Mouse (Mus musculus) embryo, embryonic 10 days (tissue): ENCODE data around the gene Shank2.

Source experiments
- DNase-seq: peaks from one replicate; pipeline ENCODE4 v3.0.0-alpha.2; 2015; ENCODE audit warnings: low spot score

Shank2 gene

DNA sequence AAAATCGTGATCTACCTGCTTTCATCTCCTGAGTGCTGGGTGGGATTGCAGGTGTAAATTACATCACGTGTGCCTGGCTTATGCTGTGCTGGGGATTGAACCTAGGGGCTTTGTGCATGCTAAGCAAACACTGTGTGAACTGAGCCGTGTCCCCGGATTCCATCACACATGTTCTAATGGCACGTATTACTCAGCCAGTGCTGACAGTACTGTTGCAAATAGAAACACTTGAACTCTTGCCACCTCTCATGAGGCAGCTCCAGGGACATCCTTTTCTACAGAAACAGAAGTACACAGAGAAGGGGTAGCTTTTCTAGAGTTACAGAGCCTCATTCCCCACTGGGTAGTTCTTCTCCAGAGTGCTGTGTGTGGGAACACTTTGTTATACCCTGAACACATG, 168.5 kb downstream of the Shank2 start:
- no peak for DNase-seq

DNA sequence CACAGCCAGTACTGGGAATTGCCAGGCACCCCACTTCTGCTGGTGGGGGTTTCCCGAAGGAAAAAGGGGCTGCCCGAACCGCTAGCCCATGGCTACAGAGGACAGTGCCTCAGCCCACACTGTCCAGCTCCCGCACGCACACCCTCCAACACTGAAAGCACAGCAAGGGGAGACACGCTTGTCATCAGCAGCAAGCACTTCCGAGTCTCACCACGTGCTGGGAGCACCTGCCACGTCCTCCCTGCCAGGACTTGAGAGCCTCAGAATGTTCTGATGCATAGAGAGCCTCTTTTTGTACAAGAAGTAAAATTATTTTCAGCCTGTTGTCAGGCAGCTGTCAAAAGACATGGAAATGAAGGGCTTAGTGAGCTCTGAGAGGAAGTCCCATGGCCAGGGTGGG, 169.0 kb downstream of the Shank2 start:
- no peak for DNase-seq

DNA sequence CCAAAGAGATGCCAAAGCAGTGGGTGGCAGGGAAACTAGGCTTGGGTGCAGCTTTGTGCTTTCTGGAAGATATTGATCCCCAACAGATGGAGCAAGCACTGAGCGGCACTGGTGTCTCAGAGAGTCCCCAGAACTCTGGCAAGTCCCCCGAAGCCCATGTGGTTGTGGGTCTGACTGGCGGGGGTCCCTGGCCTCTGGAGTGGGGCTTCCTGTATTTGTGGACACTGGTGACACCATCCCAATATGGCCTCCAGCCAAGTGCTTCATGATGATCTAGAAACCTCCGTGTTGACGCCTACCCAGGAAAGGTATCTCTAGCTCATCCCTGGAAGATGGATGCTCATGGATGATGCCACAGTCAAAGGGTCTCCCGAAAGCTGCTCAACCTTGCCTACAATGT, 172.1 kb downstream of the Shank2 start:
- no peak for DNase-seq

DNA sequence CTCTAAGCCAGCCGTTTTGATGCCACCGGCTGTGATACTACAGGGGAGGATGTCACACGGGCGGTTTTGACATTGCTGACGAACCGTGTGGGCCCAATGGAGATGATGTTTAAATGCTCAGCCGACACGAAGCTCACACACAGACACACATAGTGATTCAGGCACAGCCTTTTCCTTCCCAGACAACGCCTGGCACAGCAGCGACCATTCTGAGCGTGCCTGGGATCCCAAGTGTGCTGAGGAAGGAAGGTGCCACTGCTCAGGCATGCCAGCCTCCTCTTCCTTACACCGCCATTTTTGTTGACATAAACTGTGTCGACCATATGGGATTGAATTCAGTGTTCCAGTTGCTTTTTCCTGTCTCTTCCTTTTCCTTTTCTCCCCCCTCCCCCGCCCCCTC, 172.6 kb downstream of the Shank2 start:
- no peak for DNase-seq

DNA sequence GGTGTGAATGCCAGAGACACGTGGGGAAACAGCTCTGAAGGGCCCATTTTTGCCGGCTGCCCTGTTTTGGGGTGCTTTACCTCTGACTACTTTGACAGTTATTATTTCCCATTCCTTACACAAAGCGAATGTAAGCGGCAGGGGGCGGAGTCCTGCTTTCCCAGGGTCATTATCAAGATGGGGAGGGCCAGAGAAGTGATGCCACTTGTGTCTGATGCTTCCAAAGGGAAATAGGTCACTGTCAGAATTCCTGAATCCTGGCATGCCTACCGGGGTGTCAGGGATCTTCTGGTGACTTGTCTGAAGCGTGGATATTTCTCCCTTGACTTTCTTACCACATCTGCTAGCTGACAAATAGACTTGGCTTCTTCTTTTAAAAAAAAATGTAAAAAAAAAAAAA, 173.3 kb downstream of the Shank2 start:
- DNase-seq = no peak

DNA sequence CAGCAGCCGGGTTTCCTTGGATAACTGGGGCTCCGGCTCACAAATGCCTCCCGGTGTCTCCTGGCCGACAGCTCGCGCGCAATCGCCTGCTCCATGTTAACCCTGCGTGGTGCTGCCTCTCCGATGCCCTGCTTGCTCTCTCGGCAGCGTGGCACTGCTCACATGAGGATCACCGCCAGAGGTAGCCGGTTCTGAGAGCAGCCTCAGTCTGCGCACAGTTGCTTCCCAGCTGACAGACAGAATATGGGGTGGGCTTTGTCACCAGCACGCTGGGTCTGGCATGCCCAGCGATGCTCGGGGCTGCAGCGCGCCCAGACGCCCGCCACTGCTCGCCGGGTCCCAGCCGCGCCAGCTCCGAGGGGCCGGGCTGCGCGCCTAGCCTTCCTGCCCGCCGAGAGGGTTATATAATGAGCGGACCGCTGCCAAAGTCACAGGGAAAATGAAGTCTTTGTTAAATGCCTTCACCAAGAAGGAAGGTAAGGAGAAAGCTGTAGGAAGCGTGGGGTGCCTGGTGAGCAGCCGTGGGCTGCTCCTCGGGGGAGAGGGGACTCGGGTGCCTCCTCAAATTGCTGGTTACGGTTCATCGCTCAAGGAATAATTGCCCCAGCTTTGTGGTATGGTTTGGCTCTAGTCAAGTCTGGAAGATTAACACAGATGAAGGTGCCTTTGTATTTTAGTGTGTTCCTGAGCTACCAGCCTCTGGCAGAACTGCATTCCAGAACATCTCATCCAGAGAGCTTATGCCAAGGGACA, 173.9 kb downstream of the Shank2 start:
- DNase-seq = peak; percentile 32

DNA sequence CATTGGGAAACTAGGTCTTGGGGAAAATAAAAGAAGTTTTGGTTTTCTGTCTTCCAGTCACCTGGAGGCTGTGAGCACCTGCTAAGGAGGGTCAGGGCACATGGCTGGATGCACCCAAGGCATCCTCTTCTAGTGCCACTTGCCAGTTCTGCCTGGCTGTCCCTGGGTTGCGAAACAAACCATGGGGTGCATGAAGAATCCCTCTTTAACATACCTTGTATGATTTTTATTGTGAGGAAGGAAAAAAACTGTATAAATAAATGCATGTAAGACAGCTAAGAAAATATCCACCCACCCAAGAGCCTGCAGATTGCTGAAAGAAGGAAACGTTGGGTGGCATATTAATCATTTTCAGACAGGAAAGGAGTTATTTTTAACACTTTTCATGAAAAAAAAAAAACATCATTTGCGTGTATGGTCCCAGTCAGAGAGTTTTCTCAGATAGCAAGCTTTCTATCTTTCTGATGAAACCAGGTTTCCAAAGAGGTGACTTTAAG, 174.6 kb downstream of the Shank2 start:
- no peak for DNase-seq

DNA sequence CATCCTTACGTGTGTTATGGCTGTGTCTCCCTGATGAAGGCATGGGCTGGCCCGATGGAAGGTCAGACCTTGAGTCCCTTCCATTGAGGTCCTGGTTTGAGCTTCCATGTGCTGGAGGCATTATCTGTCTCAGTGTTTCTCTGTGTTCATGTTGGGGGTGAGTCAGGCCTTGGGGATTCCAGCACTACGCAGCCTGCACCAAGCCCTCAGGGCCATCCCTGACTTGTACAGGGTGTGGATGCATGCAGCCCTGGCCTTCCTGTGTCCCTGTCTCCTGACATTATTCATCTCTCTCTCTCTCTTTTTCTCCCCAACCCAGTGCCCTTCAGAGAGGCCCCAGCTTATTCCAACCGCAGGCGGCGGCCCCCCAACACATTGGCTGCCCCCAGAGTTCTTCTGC, 177.7 kb downstream of the Shank2 start:
- DNase-seq = no peak

DNA sequence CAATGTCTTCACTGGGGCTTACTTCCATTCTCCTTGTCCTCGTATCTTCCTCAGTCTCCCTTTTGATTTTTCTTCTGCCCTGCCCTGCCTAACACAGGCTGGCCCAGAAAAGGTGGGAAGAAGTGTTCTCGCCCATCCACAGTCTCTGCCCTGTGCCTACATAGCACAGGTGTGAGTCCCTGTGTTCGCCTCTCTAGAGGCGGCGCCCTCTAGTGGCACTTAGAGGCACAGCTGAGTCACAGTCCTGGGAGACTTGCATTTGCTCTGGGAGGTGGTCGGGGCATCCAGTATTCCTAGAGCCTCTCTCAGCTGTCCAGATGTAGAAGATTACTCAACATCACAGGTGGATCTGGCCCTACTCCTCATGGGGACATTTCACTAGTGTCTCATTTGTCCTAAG, 179.2 kb downstream of the Shank2 start:
- peak; percentile 84 for DNase-seq

DNA sequence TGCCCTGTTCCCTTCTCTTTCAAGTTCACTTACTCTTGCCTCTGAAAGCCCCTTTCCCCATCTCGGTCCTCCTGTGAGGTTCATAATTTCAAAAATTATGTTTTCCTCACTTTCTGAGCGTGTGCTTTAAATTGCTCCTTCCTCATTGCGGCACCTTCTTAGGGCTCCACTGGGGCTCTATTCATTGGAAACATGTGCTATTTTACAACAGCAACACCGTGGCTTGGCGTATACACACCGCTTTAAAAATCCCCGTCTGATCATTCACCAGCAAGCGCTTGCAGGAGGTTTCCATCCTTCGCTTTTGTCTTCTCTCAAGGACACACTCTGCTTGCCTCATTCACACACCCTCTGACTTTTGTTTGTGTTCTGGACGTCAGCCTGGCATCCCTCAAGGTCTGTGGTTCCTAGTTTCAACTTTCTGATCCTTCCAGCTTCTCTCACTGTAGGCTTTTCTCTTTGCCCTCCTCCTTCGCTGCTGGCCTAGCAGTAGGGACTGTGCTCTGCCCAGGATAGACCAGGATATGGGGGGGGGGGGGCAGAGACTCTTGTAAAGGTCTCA, 186.2 kb downstream of the Shank2 start:
- DNase-seq = no peak

DNA sequence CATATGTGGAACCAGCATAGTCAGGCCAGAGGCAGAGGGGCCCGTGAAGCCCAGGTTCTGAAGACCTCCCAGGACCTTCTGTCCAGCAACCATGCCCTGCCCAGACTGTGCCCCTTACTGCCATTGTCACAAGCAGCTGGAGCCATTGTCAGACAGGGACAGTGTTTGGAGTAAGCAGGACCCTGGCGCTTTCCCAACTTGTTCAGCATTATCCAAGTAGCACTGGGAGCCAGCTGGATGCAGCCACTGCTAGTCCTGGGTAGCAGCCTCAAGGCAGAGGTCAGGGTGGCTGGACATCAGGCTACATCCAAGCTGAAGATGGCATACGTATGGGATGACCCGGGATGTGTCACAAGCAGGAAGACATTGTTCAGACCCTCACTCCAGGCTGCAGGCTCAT, 187.7 kb downstream of the Shank2 start:
- no peak for DNase-seq

DNA sequence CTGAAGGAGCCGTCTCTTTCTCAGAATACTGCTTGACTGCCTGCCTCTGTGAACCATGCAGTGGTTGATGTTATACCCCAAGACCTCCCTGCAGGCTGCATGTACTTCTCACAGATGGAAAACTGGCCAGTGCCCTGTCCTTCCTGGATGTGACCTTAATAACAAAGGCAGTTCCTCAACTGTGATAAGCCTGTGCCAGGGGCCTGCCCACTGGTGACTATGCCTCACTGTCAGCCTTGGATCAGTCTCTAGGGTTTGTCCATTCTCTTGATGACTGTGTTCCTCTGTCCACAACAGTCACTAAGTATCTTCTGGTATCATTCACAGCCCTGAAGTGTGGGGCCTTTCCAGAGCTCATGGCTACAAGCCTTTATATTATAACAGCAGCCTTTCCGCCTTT, 196.8 kb downstream of the Shank2 start:
- no peak for DNase-seq

DNA sequence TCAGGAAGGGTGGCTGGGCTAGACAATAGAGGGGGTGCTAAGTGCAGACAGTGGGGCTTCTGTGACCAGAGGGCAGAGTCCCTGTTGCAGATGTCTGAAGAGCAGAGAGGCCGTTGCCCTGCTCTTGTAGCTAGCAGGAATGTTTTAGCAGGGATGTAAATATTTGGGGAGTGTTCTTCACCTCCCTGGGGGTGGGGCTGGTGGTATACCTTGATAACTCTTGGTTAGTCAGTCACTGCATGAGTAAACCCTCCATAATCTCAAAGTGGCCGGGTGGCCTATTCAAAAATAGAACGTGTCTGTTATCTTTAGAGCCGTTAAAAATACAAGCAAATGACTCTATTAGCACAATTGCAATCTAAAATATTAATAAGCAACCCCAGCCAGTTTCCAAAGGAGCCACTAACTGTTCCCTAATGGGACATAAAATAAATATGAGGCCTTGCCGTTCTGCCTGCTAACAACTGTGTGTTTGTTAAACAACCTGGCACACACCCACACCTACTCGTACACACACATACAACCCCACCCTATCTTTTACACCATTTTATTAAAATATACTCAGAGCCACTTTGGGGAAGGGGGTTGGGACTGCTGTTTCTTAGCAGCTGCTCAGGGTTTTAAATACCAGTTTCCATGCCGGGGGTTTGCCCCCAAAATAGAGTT, 200.4 kb downstream of the Shank2 start:
- no peak for DNase-seq

DNA sequence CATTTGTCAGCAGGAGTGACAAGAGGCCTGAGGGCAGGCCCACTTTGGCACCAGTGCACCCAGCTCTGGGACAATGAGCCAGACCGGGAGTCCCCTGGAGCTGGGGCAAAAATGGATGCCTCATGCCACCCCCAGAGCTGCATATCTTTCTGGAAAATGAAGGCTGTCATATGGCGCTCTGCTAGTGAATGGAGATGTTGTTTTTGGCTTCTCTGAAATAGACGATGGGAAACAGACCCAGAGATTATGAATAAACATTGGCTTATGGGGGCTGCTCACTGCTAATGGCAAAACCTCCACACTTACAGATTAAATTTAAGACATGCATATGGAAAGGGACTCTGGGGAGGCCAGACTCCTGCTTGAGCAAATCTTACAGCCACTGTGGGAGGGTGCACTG, 202.6 kb downstream of the Shank2 start:
- DNase-seq = no peak

DNA sequence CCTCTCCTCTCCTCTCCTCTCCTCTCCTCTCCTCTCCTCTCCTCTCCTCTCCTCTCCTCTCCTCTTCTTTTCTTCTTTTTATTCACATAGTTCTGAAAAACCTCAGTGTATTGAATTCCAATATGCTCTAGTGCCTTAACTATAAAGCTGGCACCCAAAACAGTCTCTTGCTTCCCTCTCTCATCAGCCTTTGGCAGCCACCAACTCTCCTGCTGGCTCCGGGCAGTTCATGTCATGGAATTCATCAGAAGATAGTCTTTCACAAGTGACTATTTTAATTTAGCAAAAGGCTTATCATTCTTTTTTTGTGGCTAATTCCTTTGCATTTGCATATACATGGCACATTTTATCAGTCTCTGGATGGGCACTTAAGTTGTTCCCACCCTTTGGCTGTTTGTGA, 203.4 kb downstream of the Shank2 start:
- DNase-seq = no peak

DNA sequence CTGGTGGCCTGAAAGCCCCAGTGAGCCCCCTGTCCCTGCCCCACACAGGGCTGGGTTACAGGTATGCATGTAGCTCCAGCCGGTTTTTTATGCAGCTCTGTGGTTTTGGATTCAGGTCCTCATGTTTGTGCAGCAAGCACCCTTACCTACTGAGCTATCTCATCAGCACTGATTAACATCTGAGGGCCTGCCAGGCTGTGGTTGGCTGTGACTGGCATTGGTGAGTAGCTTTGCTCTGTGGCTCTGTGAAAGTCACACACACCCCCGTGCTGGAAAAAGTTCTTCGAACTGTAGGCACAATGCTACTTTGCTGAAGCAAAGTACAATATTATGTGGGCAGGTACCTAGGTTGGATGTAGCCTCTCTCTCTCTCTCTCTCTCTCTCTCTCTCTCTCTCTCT, 204.1 kb downstream of the Shank2 start:
- no peak for DNase-seq

DNA sequence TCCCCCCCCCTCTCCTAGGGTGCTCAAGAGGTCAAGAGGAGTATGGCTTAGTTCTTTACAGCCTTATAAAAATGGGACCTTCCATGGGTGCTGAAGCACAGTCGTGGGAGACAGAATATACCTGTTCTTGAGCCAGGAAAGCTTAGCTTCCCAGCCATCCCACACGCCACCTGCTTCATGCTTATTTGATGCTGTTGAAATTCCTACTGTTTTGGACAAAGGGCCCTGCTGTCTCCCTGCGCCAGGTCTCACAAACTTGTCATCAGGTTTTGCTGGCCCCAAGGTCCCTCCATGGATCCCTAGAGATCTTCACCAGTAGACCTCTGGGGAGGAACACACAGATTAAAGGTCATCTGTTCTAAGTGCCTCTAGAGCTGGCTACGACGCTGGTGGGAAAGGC, 204.5 kb downstream of the Shank2 start:
- no peak for DNase-seq

DNA sequence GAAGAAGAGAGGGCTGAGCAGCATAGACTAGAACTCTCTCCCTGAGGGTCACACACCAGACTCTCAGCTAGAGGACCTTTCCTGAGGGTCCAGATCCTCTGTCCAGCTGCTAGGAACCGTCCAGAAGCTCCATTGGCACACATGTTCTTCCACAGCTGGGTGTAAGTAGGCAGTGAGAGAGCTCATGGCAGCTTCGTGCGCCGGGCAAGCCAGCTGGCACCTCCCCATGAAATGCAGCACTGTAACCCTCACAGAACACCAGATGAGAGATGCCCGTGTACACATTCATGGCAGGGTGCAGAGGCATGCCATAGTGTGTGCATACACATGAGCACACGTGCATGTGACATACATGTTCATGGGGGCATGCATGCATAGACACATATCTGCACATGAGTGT, 205.4 kb downstream of the Shank2 start:
- no peak for DNase-seq

DNA sequence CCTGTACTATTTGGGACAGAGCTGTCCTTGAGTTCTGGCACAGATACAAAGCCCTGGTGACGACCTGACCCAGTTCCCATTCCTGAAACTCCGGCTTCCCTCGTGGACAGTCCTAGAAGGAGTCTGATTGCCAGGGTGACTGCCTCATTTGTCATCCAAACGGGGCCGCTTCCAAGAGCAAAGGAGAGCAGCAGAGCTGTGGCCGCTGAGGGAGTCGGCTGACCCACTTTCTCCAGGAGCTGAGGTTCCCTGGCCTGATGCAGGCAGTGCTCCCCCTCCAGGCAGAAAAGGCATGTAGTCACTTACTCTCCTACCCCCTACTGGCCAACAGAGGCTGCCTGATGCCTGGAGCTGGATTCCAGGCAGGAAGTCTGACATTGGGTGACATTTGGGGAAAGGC, 206.1 kb downstream of the Shank2 start:
- DNase-seq = peak; percentile 77

DNA sequence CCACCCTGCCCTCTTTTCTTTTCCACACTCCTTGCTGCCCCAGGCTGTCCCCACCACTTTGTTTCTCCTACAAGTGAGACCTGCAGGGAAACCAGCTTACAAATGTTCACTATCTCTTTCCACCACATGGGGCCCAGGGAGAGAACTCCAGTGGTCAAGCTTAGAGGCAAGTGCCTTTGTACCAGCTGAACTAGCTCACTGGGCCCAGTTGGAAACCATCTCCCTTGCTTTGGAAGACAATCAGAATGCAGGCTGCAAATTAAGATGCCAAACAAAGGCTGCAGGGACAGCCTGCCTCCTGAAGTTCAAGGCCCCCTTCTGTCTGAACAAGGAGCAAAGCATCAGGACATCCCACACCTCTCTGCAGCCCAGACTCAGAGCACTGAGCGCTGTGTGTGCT, 206.9 kb downstream of the Shank2 start:
- no peak for DNase-seq

DNA sequence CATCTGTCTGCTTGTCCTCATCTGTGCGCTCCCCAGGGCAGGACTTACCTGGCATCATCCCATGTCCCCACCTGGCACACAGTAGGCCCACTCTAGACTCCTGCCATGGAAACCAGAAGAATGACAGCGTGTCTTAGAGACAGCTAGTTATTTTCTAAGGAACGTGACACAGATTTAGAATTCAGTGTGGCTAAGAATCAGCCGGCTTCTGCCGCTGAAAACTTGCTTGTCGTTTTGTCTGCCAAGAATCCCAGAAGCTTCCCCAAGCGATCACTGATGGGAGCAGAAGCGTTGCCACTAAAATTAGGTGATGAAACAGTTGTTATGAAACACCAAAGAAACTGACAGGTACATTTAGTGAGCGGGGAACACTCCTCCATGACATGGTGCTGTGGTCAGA, 208.8 kb downstream of the Shank2 start:
- DNase-seq = no peak

DNA sequence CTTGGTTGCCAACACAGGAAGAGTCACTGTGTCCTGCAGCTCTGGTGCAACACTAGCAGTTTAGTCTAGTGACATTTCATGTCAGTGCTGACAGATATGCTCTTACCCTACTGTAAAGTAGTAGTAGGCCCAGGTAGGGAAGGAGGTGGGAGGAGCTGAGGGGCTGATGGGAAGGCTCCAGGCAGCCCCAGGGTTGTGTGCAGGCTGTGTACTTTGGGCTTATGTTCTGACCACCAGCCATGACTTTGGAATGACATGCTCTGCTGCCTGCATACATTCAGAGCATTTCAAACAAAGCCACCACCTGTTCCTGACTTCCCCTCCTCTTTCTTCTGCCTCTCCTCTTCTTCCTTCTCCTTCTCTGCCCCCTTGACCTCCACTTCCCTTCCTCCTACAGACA, 211.0 kb downstream of the Shank2 start:
- no peak for DNase-seq

DNA sequence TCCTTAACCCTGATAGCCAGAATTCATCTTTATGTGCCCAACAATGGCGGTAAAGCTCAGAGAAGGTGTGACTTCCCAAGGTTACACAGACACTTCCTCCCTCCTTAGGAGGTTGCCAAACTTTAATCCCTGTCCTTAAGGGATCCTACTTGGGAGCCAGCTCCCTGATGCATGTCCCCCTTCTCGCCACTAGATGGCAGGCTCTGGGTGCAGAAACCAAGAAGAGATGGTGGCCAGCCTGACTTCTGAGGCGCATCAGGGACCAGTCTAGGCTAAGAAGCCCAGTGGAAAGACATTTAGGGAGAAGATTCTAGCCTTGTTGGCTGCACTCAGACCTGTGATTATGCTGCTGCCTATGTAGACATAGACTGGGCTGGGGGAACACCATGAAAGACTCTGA, 215.5 kb downstream of the Shank2 start:
- peak; percentile 83 for DNase-seq

DNA sequence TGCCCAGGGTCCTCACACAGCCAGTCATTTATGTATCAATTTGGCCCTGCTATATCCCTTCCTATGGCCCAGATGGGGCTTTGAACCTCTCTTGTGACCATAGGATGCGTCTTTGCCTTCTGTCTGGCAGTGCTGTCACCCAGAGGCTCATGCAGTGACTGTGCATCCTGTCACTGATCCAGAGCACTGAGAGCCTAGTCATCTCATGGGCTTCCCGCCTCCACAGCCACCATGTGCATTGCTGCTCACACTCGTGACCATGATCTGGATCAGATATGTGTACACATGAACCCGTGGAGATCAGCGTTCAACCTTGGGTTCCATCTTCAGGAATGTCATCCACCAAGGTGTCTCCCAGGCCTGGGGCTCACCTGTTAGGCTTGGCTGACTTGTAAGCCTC, 227.0 kb downstream of the Shank2 start:
- no peak for DNase-seq
